Mouse (Mus musculus) erythroblast, embryonic 14.5 days (primary cell): ENCODE measurements at regions not wholly inside any gene's neighbourhood (a gene's known extent, or its start where the extent isn't known, plus 50 kb on each side); places are given as distances from the start of the nearest gene placed in this dataset.

Source experiments
- GATA1 ChIP-seq: IDR thresholded peaks from 2 replicates; pipeline ENCODE4 v1.6.1; 2012; ENCODE audit warnings: low read length, inconsistent platforms, mixed read lengths
- TAL1 ChIP-seq: IDR thresholded peaks from 3 replicates; pipeline ENCODE4 v1.6.1; 2012; ENCODE audit warnings: low read length, inconsistent platforms, mixed read lengths

- no peak for TF ChIP-seq TAL1
- no peak for TF ChIP-seq GATA1
Observed at GRCm38 (mm10) chr4:127826988-127827387, 143.8 kb downstream of the CK137956 start.
